Mouse (Mus musculus): ENCODE data around the gene Fam126a. TPM values are rescaled to one million over a fixed set of nuclear protein-coding genes. Genes with fewer than 3 reads are reported as not detected.
A peak's percentile ranks its signal among the peaks of the same experiment; 100 is the strongest.

Gene Fam126a
- 60.3 and 61.8 TPM in 2 replicates for polyA plus RNA-seq (2015; fragmentation: Nextera tagmentation; extraction: Ambion mirVana)

- WGBS (ENCODE audit: insufficient replicate concordance): under 1% methylated on average over 14 of the region's 16 CpGs
- peak; percentile 100 for ATAC-seq (ENCODE audit: low read depth)
These were observed at the start of gene Fam126a for GRCm38 (mm10) chr5:24030579-24030969. Gene Fam126a, minus strand, starts transcription at chr5:24030690.

GRCm38 (mm10) chr5:24078420-24079179, 48.1 kb upstream of the Fam126a start:
- ATAC-seq (ENCODE audit: low read depth): no peak
- no peaks in the 10 kb centered on the region for H3K9me3 ChIP-seq (replicated peaks; ENCODE audit: control insufficient read depth, low read length)
- no peak overlapping the region for H3K9ac ChIP-seq (ENCODE audit: low read depth, low read length)
- no peak overlapping the region for H3K27ac ChIP-seq (ENCODE audit: low read length)
- no peak overlapping the region for H3K4me2 ChIP-seq (ENCODE audit: low read depth, low read length)
- H3K4me1 ChIP-seq (ENCODE audit: control insufficient read depth, low read depth, low read length): peaks cover 4% of the 10 kb centered on the region
- WGBS (ENCODE audit: insufficient replicate concordance): 69% methylated on average over 7 of the region's 7 CpGs
- H3K36me3 ChIP-seq (ENCODE audit: control insufficient read depth, insufficient read depth): no peaks in the 10 kb centered on the region
- H3K27me3 ChIP-seq (ENCODE audit: control insufficient read depth, insufficient read depth, low read depth, low read length): no peaks in the 10 kb centered on the region
- H3K4me3 ChIP-seq (ENCODE audit: low read depth, low read length): no peak overlapping the region

More at GRCm38 (mm10) chr5:24030579-24030969, at the start of gene Fam126a:
- no peaks in the 10 kb centered on the region for H3K9me3 ChIP-seq (replicated peaks; ENCODE audit: control insufficient read depth, low read length)
- H3K4me3 ChIP-seq (ENCODE audit: low read depth, low read length): peak within 1 kb of the TSS; percentile 98
- no peaks in the 10 kb centered on the region for H3K36me3 ChIP-seq (ENCODE audit: control insufficient read depth, insufficient read depth)
- peak within 1 kb of the TSS; percentile 95 for H3K27ac ChIP-seq (ENCODE audit: low read length)
- no peaks in the 10 kb centered on the region for H3K27me3 ChIP-seq (ENCODE audit: control insufficient read depth, insufficient read depth, low read depth, low read length)
- H3K4me1 ChIP-seq (ENCODE audit: control insufficient read depth, low read depth, low read length): peaks cover 11% of the 10 kb centered on the region
- peak within 1 kb of the TSS; percentile 82 for H3K4me2 ChIP-seq (ENCODE audit: low read depth, low read length)
- H3K9ac ChIP-seq (ENCODE audit: low read depth, low read length): peak within 1 kb of the TSS; percentile 100

- H3K4me2 ChIP-seq (ENCODE audit: low read depth, low read length): peak overlapping the region; percentile 49; the same call in 1 of the 2 replicates
- 14% methylated on average over 7 of the region's 7 CpGs for WGBS (ENCODE audit: insufficient replicate concordance)
- no peaks in the 10 kb centered on the region for H3K36me3 ChIP-seq (ENCODE audit: control insufficient read depth, insufficient read depth)
- ATAC-seq (ENCODE audit: low read depth): peak; percentile 66
- no peaks in the 10 kb centered on the region for H3K9me3 ChIP-seq (replicated peaks; ENCODE audit: control insufficient read depth, low read length)
- peak overlapping the region; percentile 37; the same call in 1 of the 2 replicates for H3K4me3 ChIP-seq (ENCODE audit: low read depth, low read length)
- H3K27ac ChIP-seq (ENCODE audit: low read length): no peak overlapping the region
- no peaks in the 10 kb centered on the region for H3K27me3 ChIP-seq (ENCODE audit: control insufficient read depth, insufficient read depth, low read depth, low read length)
- H3K4me1 ChIP-seq (ENCODE audit: control insufficient read depth, low read depth, low read length): peaks cover 4% of the 10 kb centered on the region
- H3K9ac ChIP-seq (ENCODE audit: low read depth, low read length): no peak overlapping the region
These were observed 47.3 kb upstream of the Fam126a start for GRCm38 (mm10) chr5:24077739-24078306.

- 0 out of 2 replicates have a peak overlapping the region, but pooled peaks have one; percentile 12 for H3K9ac ChIP-seq (ENCODE audit: low read depth, low read length)
- H3K27ac ChIP-seq (ENCODE audit: low read length): 0 out of 2 replicates have a peak overlapping the region, but pooled peaks have one; percentile 50
- H3K4me3 ChIP-seq (ENCODE audit: low read depth, low read length): peak overlapping the region; percentile 37
- no peaks in the 10 kb centered on the region for H3K36me3 ChIP-seq (ENCODE audit: control insufficient read depth, insufficient read depth)
- 3% methylated on average over 14 of the region's 15 CpGs for WGBS (ENCODE audit: insufficient replicate concordance)
- peaks cover 4% of the 10 kb centered on the region for H3K4me1 ChIP-seq (ENCODE audit: control insufficient read depth, low read depth, low read length)
- H3K27me3 ChIP-seq (ENCODE audit: control insufficient read depth, insufficient read depth, low read depth, low read length): no peaks in the 10 kb centered on the region
- H3K4me2 ChIP-seq (ENCODE audit: low read depth, low read length): peak overlapping the region; percentile 49
- no peaks in the 10 kb centered on the region for H3K9me3 ChIP-seq (replicated peaks; ENCODE audit: control insufficient read depth, low read length)
- ATAC-seq (ENCODE audit: low read depth): peak; percentile 67
These were observed 46.7 kb upstream of the Fam126a start for GRCm38 (mm10) chr5:24076986-24077718.

- Histone ChIP-seq H3K4me3 (ENCODE audit: low read depth, low read length) (no peak overlapping the region), H3K36me3 (ENCODE audit: control insufficient read depth, insufficient read depth) (no peaks in the 10 kb centered on the region), H3K9ac (ENCODE audit: low read depth, low read length) (no peak overlapping the region), H3K4me1 (ENCODE audit: control insufficient read depth, low read depth, low read length) (peaks cover 2% of the 10 kb centered on the region), H3K27ac (ENCODE audit: low read length) (no peak overlapping the region), H3K27me3 (ENCODE audit: control insufficient read depth, insufficient read depth, low read depth, low read length) (no peaks in the 10 kb centered on the region), H3K9me3 (replicated peaks; ENCODE audit: control insufficient read depth, low read length) (no peaks in the 10 kb centered on the region), H3K4me2 (ENCODE audit: low read depth, low read length) (no peak overlapping the region)
- ATAC-seq (ENCODE audit: low read depth): peak; percentile 19; the same call in 1 of the 2 replicates
- WGBS (ENCODE audit: insufficient replicate concordance): 65% methylated on average over 6 of the region's 6 CpGs
These were observed 41.5 kb upstream of the Fam126a start for GRCm38 (mm10) chr5:24072031-24072430.

- H3K9ac ChIP-seq (ENCODE audit: low read depth, low read length): no peak overlapping the region
- no peak overlapping the region for H3K4me2 ChIP-seq (ENCODE audit: low read depth, low read length)
- H3K9me3 ChIP-seq (replicated peaks; ENCODE audit: control insufficient read depth, low read length): no peaks in the 10 kb centered on the region
- no peaks in the 10 kb centered on the region for H3K36me3 ChIP-seq (ENCODE audit: control insufficient read depth, insufficient read depth)
- 44% methylated on average over 6 of the region's 6 CpGs for WGBS (ENCODE audit: insufficient replicate concordance)
- no peak overlapping the region for H3K4me3 ChIP-seq (ENCODE audit: low read depth, low read length)
- H3K4me1 ChIP-seq (ENCODE audit: control insufficient read depth, low read depth, low read length): no peaks in the 10 kb centered on the region; the same call in 1 of the 2 replicates
- H3K27me3 ChIP-seq (ENCODE audit: control insufficient read depth, insufficient read depth, low read depth, low read length): no peaks in the 10 kb centered on the region
- no peak overlapping the region for H3K27ac ChIP-seq (ENCODE audit: low read length)
- ATAC-seq (ENCODE audit: low read depth): peak; percentile 82
These were observed 38.5 kb upstream of the Fam126a start for GRCm38 (mm10) chr5:24068955-24069354.

- Histone ChIP-seq H3K36me3 (ENCODE audit: control insufficient read depth, insufficient read depth) (no peaks in the 10 kb centered on the region), H3K9ac (ENCODE audit: low read depth, low read length) (no peak overlapping the region), H3K9me3 (replicated peaks; ENCODE audit: control insufficient read depth, low read length) (no peaks in the 10 kb centered on the region), H3K4me2 (ENCODE audit: low read depth, low read length) (no peak overlapping the region), H3K4me3 (ENCODE audit: low read depth, low read length) (no peak overlapping the region), H3K27ac (ENCODE audit: low read length) (no peak overlapping the region), H3K4me1 (ENCODE audit: control insufficient read depth, low read depth, low read length) (no peaks in the 10 kb centered on the region), H3K27me3 (ENCODE audit: control insufficient read depth, insufficient read depth, low read depth, low read length) (no peaks in the 10 kb centered on the region)
- WGBS (ENCODE audit: insufficient replicate concordance): 57% methylated on average over 4 of the region's 4 CpGs
- ATAC-seq (ENCODE audit: low read depth): no peak
These were observed 33.1 kb upstream of the Fam126a start for GRCm38 (mm10) chr5:24063545-24063944.

GRCm38 (mm10) chr5:24063034-24063433, 32.5 kb upstream of the Fam126a start:
- Histone ChIP-seq H3K27ac (ENCODE audit: low read length) (no peak overlapping the region), H3K27me3 (ENCODE audit: control insufficient read depth, insufficient read depth, low read depth, low read length) (no peaks in the 10 kb centered on the region), H3K4me1 (ENCODE audit: control insufficient read depth, low read depth, low read length) (no peaks in the 10 kb centered on the region), H3K4me3 (ENCODE audit: low read depth, low read length) (no peak overlapping the region), H3K36me3 (ENCODE audit: control insufficient read depth, insufficient read depth) (no peaks in the 10 kb centered on the region), H3K9ac (ENCODE audit: low read depth, low read length) (no peak overlapping the region), H3K4me2 (ENCODE audit: low read depth, low read length) (no peak overlapping the region), H3K9me3 (replicated peaks; ENCODE audit: control insufficient read depth, low read length) (no peaks in the 10 kb centered on the region)
- ATAC-seq (ENCODE audit: low read depth): no peak
- WGBS (ENCODE audit: insufficient replicate concordance): 79% methylated on average over 6 of the region's 6 CpGs

All from liver, embryonic 16.5 days (tissue).